In genomic region chr5:21326494-21326893, GRCm38 (mm10) we compare ENCODE assay signal across 8 mouse cellular contexts. TPM values are rescaled to one million over a fixed set of nuclear protein-coding genes. Genes with fewer than 3 reads are reported as not detected.
DNase-seq lines count a peak whose midpoint lies in the region; ATAC-seq and TF ChIP-seq lines count a peak whose summit lies in the region.

No protein-coding gene starts in this region.

- 9% methylated on average over 1 of the region's 1 CpGs for WGBS in heart, embryonic 12.5 days

- H3K4me3 ChIP-seq in heart, embryonic 12.5 days, result no peak overlapping the region
- H3K4me3 ChIP-seq in testis, adult 2 months (ENCODE audit: control insufficient read depth, low read depth, low read length), result no peak overlapping the region

- peak; percentile 45; the same call in 1 of the 2 replicates for TF ChIP-seq CTCF in testis, adult 2 months (IDR thresholded peaks at IDR 0.05; ENCODE audit: control insufficient read depth, insufficient read depth, insufficient replicate concordance, low read depth, low read length)

- H3K4me1 ChIP-seq in heart, embryonic 12.5 days (replicated peaks), result peaks cover 32% of the 10 kb centered on the region
- H3K4me1 ChIP-seq in testis, adult 2 months (ENCODE audit: control insufficient read depth, insufficient read depth, low read length), result peaks cover 3% of the 10 kb centered on the region

- H3K27ac ChIP-seq in heart, embryonic 12.5 days (ENCODE audit: poor library complexity, severe bottlenecking), result no peak overlapping the region
- H3K27ac ChIP-seq in testis, adult 2 months (ENCODE audit: control insufficient read depth, insufficient read depth, low read depth, low read length), result no peak overlapping the region

- no peaks in the 10 kb centered on the region for H3K27me3 ChIP-seq in heart, embryonic 12.5 days (replicated peaks)
- H3K27me3 ChIP-seq in testis, adult 2 months (ENCODE audit: control insufficient read depth, insufficient read depth, low read length), result no peaks in the 10 kb centered on the region

- H3K4me2 ChIP-seq in heart, embryonic 12.5 days, result no peak overlapping the region

- no peaks in the 10 kb centered on the region for H3K36me3 ChIP-seq in heart, embryonic 12.5 days
- H3K36me3 ChIP-seq in testis, adult 2 months (ENCODE audit: control insufficient read depth, insufficient read depth, low read length), result no peaks in the 10 kb centered on the region

- TF ChIP-seq POLR2A in testis, adult 2 months (IDR thresholded peaks at IDR 0.05; ENCODE audit: control insufficient read depth, low read depth, low read length), result no peak

- peak; percentile 63 to 83 for DNase-seq in heart, adult 18-20 months
- DNase-seq in 416B (ENCODE audit: low read depth), result peak; percentile 86
- DNase-seq in T-cell, adult 2 months (ENCODE audit: low spot score), result peak; percentile 82
- DNase-seq in embryo, embryonic 9.5 days (ENCODE audit: extremely low spot score), result peak; percentile 60
- DNase-seq in kidney, adult 9 months, result peak; percentile 77

- no peaks in the 10 kb centered on the region for H3K9me3 ChIP-seq in heart, embryonic 12.5 days (replicated peaks)

- no peak for ATAC-seq in heart, embryonic 12.5 days (ENCODE audit: insufficient number of reproducible peaks, low FRiP score)
- ATAC-seq in megakaryocyte-erythroid progenitor cell, adult 5-6 weeks (replicated peaks; ENCODE audit: low FRiP score, low TSS enrichment, poor library complexity, severe bottlenecking), result peak; percentile 97

- no peak overlapping the region for H3K9ac ChIP-seq in heart, embryonic 12.5 days

RNA-seq across cellular contexts. Expression of gene Fgl2, which starts 45.9 kb away (rescaled TPM):
- total RNA-seq in heart, adult 18-20 months (2021), result 10 to 100 TPM; 16.5 to 22.9 TPM
- 34.2 and 35.3 TPM in 2 replicates for polyA plus RNA-seq in heart, embryonic 12.5 days (2016; fragmentation: Nextera tagmentation; extraction: Ambion mirVana)
- total RNA-seq in megakaryocyte-erythroid progenitor cell, adult 5-6 weeks (2014; fragmentation: Nextera tagmentation), result 1.2 and 1.8 TPM in 2 replicates
- 1.6 and 5.8 TPM in 2 replicates for total RNA-seq in megakaryocyte-erythroid progenitor cell, adult 5-6 weeks (2017)
- 6.5 and 10.0 TPM in 2 replicates for polyA plus RNA-seq in testis, adult 2 months (2012; rRNA removed)
